Mouse (Mus musculus) liver, embryonic 14.5 days (tissue): ENCODE measurements at regions not wholly inside any gene's neighbourhood (a gene's known extent, or its start where the extent isn't known, plus 50 kb on each side); places are given as distances from the start of the nearest gene placed in this dataset.

Experiments used
- CTCF ChIP-seq: IDR thresholded peaks from 2 replicates; pipeline ENCODE4 v1.5.1; 2016; ENCODE audit warnings: antibody characterized with exemption, low read depth, control low read depth
- EP300 ChIP-seq: IDR thresholded peaks from 2 replicates; pipeline ENCODE4 v1.6.1; 2016; ENCODE audit warnings: antibody characterized with exemption, low read depth

GRCm38 (mm10) chr9:33091664-33092063, 455.6 kb downstream of the Ets1 start:
- no peak for TF ChIP-seq EP300
- TF ChIP-seq CTCF: no peak
